Mouse (Mus musculus) adrenal gland, postnatal 36 days (tissue): ENCODE data around the gene Phlda2. TPM values are rescaled to one million over a fixed set of nuclear protein-coding genes. Genes with fewer than 3 reads are reported as not detected.
A peak's percentile ranks its signal among the peaks of the same experiment; 100 is the strongest.

Experiments used
- DNase-seq, 2 experiments: peaks; one replicate each; pipeline ENCODE4 v3.0.0; 2021; ENCODE audit warnings: mixed read lengths in 1 of 2
- total RNA-seq, 2 experiments: library from RNA; stranded (reverse); gene quantifications; 2 replicates each; pipeline ENCODE4 v1.2.3; 2021

The Phlda2 gene
- total RNA-seq, 2 experiments from 2014 or later = 0.43 to 2.6 TPM

GRCm38 (mm10) chr7:143462516-143462915 is 40.4 kb downstream of the Phlda2 start:
- DNase-seq = no peak

GRCm38 (mm10) chr7:143461920-143462319 is 41.0 kb downstream of the Phlda2 start:
- DNase-seq = peak in 1 of 2 experiments; percentile 37

- DNase-seq = no peak
Measured at GRCm38 (mm10) chr7:143461294-143461870, 41.6 kb downstream of the Phlda2 start.

- peak; percentile 89 to 93 for DNase-seq
Measured at GRCm38 (mm10) chr7:143460874-143461273, 42.1 kb downstream of the Phlda2 start, which contains the start of gene Cdkn1c. TSS of gene Cdkn1c (minus strand) at chr7:143461050.

- DNase-seq = no peak
Measured at GRCm38 (mm10) chr7:143460217-143460834, 42.6 kb downstream of the Phlda2 start.

- DNase-seq = peak; percentile 63 to 76
Measured at GRCm38 (mm10) chr7:143459332-143460211, 43.4 kb downstream of the Phlda2 start.

GRCm38 (mm10) chr7:143458963-143459331 is 44.0 kb downstream of the Phlda2 start:
- DNase-seq = no peak

Other genes starting within 250 kb of the Phlda2 start
- 100 to 1,000 TPM; 242 to 645 TPM for gene Cdkn1c, start 42.1 kb downstream of the Phlda2 start, total RNA-seq
- gene Slc22a18, start 29.4 kb downstream of the Phlda2 start, total RNA-seq = 1 to 10 TPM; 1.4 to 1.5 TPM
- gene Nap1l4, start 46.0 kb upstream of the Phlda2 start, total RNA-seq = 100 to 1,000 TPM; 149 to 150 TPM
- gene Cars, start 96.9 kb upstream of the Phlda2 start, total RNA-seq = 10 to 100 TPM; 46.9 to 59.3 TPM
- 1 to 10 TPM in 1 of 2 experiments, under 1 TPM in 1; 0.79 to 1.7 TPM for gene Tnfrsf26, start 125.6 kb upstream of the Phlda2 start, total RNA-seq
- gene Tnfrsf22, start 146.5 kb upstream of the Phlda2 start, total RNA-seq = 1 to 10 TPM; 3.5 to 3.9 TPM
- 1 to 10 TPM; 3.1 to 4.3 TPM for gene Tnfrsf23, start 182.7 kb upstream of the Phlda2 start, total RNA-seq